Mouse (Mus musculus): ENCODE results near the gene Dcaf15.

Dcaf15 gene

DNA sequence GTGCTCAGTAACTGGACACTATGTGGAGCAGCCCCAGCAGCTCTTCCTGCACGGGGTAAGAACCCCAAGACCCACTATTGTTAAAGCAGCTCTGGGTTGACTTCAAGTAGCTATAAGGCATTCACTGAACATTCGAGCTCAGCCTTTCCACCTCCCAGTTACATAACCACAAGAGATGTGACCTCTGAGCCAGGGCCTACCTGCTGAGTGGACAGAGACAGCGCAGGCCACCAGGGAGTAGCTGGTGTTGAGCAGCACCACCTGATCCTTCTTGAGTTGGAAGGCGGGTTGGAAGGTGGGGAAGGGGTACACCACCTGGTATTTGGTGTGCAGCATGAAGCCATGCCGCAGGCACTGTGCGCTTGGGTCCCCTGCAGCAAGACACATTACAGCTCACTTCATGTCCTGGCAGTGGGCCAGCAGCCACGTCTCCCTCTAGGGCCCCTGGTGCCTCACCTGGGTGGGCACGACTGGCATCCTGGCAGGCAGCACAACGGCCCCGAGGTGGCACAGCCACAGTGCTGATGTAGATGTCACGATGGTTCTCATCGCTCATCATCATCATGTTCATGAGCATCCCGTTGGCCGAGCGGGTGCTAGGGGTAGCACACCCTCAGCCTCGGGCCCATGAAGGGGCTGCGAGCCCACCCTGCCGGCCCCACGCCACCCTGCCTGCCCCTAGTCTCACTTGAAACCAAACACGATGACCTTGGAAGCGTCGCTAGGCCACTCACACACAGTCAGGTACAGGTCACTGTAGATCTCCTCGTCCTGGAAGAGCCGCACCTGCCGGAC lies 2.9 kb downstream of the Dcaf15 start:
- no peak for DNase-seq (ENCODE audit: low read depth, low spot score)

DNA sequence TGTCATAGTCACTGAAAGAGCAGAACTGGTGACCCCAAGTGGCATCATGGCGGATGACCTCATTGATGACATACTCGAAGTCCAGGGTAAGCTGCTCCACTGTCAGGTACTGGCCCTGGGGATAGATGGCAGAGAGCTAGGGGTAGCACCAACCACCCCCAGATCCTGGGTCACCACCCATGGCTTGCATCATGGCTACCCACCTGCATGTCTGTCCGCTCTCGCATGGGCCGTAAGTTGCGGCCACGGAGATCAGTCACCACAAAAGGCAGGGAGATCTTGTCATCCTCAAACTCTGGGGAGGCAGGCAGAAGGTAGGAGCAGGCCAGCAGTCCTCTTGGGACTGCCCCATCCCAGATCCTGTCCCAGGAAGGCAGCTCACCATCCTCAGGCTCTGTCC lies 6.2 kb downstream of the Dcaf15 start:
- no peak for DNase-seq (ENCODE audit: low read depth, low spot score)

DNA sequence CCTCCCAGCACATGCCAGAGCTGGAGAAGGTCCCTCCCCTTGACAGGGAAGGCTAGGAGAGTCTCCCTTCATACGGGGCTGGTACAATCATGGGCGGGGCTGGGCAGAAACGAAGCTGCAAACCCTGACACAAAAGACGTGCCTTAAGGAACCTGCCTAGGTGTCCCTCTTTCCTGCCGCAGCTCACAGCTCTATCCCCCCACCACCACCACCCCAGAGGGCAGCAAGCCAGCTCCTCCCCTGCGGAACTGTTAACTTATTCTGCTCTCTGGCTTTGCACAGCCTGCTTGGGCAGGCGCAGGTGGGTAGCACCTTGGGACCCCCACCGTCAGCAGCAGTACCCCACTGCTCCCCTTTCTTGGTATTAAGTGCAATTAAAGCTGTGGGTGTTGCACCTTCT lies 8.5 kb downstream of the Dcaf15 start:
- no peak for DNase-seq (ENCODE audit: low read depth, low spot score)

DNA sequence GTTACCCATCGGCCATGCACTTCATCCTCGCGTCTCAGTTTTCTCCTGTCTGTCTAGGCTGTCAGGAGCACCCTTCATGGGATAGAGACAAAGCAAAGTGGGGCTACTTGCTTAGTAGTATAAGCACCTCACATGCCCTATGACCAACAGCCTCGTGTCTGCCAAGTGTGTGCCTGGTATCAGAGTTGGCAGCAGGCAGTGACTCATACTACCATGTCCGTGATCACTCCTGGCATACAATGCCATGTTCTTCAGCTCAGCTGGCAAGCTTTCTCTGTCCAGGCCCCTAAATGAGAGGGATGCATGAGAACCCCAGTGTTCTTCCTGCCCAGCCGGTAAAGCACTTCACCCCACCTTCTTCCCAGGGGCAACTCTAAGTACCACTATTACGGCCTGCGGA lies 14.0 kb downstream of the Dcaf15 start:
- DNase-seq (ENCODE audit: low read depth, low spot score) = no peak

DNA sequence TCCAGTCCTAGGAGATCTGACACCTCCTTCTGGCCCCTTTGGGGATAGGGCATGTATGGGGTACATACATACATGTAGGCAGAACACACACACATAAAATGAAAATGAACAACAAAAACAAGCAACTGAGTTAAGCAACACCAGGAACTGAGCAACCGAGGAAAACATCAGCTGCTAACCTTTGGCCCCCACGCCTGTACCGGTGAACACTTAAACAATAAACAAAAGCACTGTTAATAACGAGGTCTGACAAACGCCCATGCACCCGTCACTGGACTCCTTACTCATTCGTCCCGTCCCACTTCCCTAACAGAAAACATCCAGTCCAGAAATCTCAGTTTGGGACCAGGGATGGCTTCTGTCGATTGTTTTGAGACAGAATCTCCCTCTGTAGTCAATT lies 15.3 kb downstream of the Dcaf15 start:
- DNase-seq (ENCODE audit: low read depth, low spot score) = no peak

DNA sequence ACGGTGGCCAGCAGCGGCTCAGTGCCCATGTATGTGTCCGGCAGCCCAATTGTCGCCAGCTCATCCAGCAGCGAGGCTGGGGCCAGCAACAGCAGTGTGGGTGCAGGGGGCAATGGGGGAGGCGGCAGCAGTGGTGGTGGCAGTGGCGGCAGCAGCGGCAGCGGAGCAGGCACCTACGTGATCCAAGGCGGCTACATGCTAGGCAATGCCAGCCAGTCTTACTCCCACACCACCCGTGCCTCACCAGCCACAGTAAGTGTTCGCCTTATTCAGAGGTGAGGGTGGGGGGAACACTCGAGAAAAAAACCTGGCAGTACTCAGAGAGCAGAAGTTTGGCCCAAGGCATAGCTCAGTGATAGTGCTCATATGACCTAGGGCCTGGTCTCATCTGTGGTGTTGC lies 16.7 kb downstream of the Dcaf15 start:
- DNase-seq (ENCODE audit: low read depth, low spot score) = no peak

DNA sequence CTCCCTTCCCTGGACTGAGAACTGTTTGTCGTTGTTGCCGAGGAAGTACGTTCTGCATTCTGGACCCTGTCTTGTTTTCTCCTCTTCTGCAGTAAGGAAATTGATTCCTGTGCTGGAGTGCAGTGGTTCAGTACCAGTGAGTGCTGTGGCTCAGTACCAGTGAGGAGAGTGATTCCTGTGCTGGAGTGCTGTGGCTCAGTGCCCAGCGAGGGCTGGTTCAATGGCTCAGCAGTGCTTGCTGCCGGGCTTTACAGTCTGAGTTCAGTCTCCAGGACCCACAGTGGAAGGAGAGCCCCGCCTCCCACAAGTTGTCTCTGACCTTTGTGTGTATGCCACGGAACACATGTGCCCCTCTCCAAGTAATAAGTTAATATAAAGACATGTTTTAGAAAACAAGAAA lies 17.4 kb downstream of the Dcaf15 start:
- DNase-seq (ENCODE audit: low read depth, low spot score) = no peak

DNA sequence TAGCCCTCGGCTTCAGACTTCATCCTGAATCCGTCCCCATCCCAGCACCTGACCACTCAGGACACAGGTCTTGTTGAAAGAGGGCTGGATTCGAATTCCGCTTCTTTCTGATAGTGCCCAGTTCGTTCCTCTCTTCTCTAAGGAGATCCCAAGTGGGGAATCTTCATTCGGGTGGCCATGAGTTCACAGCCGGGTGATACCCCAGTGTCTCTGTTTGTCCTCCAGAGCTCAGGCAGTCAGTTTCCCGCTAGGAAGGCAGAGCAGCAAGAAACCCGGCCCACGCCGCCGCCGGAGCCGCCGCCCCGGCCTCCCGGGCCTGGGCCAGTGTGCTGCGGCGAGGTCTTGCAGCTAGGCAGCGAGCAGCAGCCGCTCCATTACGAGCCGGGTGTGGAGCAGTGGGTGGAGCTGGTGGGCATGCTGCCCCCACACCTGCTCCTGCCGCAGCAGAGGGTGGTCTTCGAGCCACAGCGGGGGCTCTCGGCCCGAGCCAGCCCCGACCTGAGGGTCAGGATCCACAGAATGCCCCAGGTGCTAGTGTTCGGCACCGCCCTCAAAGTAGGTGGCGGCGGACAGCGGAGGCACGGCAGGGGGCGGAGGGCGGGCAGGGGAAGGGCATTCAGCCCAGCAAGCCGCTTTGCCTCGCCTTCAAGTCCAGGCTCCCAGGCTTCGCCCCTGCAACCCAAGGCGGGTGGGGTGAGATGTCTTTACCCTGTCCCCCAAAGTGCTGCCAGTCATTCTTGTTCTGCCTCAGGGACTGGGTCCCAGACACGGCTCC lies 20.0 kb downstream of the Dcaf15 start:
- DNase-seq (ENCODE audit: low read depth, low spot score) = no peak

DNA sequence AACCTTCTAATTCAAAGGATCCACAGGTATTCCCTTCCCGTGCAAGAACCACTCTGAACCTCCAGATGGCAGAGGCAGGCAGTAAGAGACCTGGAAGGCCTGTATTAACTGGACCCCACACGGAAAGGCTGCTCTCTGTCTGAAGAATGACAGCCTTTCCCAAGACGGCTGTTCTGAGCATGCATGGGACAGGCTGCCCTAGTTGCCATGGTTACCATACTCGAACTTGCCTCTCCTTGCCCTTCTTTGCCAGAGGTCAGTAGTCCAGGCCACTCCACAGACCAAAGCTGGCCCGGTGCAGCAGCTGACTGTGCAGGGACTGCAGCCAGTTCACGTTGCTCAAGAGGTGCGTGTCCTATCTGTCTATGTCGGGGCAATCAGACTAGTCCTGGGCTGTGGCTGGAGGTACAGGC lies 20.7 kb downstream of the Dcaf15 start:
- DNase-seq (ENCODE audit: low read depth, low spot score) = no peak

DNA sequence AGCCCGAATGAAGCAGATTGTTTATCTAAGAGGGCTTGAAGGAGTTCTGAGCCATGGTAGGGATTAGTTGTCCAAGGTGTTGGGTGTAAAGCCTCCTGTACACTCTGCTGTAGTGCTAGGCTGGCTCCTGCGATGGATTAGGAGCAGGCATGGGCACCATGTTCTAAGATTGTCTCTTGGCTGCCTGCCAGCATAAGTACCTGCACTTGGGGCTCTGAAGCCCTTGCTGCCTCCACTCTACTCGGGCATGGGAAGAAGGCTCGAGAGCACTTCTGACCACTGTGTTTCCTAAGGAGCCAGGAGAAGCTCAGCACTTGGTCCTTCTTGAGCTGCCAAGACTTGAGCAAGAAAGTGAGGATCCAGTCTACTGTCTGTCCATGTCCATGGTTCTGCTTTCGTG lies 25.4 kb downstream of the Dcaf15 start:
- DNase-seq (ENCODE audit: low read depth, low spot score) = no peak

DNA sequence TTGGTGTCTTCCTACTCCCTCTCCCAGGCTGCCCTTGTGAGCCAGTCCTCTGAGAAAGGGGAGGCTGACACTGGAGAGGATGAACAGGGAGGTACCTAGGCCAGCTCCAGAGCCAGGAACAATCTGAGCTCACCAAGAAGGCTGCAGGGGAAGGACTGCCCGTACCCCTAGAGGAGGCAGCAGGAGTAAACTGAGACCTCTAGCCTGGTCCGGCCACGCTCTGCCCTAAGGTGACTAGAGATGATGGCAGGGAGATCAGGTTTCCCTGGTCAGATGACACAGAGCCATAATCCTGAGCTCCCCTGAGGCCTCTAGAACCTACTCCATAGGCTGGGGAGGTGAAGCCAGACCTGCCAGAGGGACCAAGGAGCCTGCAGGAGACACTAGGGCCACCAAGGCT lies 27.7 kb downstream of the Dcaf15 start:
- no peak for DNase-seq (ENCODE audit: low read depth, low spot score)

DNA sequence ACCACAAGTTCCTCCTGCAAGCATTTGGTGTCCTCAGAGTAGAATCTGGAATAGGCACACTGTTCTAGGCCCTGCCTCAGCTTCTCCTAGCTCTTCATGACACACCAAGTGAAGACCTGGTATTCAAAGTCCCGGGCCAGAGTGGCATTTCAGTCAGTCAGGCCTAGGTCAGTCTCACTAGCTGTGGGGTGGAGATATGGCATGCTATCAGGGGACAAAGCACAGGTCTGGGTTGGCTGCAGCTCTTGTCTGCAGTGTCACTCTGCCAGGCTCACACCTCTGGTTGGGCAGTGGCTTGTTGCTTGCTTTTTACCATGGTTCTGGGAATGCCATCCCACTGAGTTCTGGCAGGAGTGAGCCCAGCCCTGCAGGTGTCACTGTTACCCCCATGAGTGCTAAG lies 28.2 kb downstream of the Dcaf15 start:
- DNase-seq (ENCODE audit: low read depth, low spot score) = no peak

DNA sequence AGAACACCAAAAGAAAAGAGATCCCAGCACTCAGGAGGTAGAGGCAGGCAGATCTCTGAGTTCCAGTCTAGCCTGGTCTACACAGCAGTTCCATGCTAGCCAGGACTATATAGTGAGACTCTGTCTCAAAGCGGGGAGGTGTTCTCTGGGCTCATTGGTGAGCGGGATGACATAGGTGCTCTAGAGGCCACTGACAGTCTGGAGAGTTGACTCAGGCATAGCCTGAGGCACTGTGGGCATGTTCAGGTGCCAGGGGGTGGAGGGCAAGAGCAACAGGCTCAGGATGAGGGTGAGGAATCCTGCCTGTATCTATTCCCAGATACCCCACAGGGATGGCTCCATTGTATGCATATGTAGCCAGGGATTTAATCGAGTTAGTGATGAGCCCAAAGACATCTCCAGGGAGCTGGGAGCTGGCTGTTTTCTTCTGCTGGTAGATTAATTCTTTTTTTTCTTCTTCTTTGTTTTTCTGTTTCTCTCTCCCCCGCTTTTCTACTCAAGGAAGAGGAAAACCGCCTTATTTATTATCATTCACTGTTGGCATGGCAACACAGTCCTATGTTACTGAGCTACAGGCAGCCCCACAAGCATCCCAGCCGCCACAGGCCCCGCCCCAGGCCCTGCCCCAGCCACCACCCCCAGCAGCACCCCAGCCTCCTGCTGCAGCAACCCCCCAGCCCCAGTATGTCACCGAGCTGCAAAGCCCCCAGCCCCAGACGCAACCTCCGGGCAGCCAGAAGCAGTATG lies 31.2 kb downstream of the Dcaf15 start:
- DNase-seq (ENCODE audit: low read depth, low spot score) = no peak

DNA sequence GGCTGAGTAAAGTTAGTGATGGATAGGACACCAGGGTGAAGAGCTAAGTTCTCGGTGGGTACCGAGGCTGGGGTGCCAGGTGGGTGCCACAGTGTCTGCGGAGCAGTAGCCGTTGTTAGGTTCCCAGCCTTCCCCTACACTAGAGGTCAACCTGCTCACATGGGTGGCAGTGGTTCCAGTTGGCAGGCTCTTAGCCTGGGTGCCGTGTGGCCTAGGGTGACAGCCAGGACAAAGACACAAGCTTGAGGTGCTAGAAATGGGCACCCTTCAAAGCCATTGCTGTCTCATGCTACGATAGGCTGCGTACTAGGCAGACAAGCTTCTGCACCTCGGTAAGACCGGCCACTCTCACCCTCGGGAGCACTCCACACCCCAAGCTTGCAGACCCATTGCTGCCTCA lies 32.2 kb downstream of the Dcaf15 start:
- no peak for DNase-seq (ENCODE audit: low read depth, low spot score)

DNA sequence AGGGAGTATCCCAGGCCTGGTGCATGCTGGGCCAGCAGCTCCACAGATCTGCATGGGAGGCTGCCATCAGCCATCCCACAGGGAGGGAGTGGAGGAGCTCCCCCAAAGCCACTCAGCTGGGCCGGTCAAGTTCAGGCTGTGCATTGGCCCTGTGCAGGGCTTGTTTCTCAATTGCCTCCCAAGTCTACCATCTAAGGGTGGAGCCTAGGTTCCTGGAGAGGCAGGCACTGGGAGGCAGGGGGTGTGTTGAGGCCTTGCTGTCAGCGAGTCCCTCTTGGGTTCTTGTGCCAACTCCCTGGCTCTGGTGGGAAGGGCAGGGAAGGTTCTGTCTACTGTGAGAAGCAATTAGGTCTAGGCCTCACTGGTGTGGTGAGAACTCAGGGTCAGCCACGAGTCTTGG lies 32.6 kb downstream of the Dcaf15 start:
- DNase-seq (ENCODE audit: low read depth, low spot score) = no peak

DNA sequence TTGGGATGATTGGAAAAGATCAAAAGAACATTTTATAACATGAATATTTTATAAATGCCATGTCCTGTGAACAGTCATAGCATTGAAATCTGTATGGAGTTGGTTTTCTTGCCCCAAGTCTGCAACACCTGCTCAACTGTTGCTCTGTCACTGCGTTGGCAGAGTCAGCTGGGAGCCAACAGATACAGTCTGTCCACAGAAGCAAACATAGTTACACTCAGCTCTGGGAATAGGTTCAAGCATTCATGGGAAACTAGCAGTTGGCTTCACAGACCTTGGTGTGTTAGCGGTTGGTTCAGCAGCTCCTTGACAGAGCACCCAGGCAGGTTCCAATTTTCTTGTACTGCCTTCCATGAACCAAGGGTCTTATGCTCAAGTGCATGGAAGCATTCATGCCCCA lies 33.9 kb downstream of the Dcaf15 start:
- DNase-seq (ENCODE audit: low read depth, low spot score) = no peak

DNA sequence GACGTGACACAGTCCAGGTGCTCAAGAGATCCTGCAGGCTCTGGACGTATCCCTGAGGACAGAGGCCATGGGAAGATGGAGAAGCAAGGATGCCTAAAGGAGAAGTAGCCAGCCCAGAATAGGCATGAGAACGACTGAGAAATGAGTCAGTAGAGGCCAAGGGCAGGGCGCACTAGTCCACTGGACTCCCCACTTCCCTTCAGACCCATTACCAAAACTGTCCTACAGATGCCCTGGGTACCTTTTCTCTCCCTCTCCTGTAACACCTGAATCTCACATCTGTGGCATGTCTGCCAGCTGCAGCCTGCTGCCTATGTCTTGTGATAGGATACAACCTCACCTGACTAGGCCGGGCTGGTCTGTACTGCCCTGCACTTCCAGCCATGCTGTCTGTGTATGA lies 34.3 kb downstream of the Dcaf15 start:
- no peak for DNase-seq (ENCODE audit: low read depth, low spot score)

DNA sequence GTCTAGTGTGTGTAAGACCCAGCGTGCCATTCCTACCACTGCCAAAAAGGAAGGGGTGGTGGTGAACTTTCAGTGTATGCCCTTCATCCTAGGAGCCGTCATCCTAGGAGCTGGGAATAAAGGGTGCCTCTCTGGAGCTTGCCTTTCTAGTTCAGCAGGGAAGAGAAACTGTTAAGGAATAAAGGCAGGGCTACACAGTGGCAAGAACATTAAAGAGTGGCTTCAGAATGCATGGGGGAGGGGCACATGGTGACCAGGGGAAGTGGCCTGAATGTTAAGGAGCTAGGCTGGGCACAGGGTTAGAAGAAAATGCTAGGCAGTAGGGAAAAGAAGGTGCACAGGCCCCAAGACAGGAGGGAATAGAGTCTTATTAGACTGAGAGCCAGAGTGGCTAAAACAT lies 34.8 kb downstream of the Dcaf15 start:
- DNase-seq (ENCODE audit: low read depth, low spot score) = no peak

DNA sequence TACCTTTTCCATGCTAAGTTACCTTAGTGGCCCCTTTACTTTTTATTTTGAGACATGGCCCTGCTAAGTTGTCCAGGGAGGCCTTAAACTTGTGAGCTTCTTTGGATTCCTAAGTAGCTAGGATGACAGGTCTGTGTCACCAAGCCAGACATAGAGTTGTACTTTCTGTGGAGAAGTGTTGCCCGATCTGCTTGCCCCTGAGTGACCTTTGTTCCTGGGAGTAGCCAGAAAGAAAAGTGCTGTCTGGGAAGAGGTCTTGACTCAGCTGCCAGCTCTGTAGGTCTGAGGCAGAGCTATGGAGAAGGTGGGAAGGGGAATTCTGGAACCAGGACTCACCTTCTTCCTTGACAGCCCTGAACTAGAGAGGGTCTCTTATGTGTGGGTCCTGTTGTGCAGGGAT lies 35.4 kb downstream of the Dcaf15 start:
- no peak for DNase-seq (ENCODE audit: low read depth, low spot score)

DNA sequence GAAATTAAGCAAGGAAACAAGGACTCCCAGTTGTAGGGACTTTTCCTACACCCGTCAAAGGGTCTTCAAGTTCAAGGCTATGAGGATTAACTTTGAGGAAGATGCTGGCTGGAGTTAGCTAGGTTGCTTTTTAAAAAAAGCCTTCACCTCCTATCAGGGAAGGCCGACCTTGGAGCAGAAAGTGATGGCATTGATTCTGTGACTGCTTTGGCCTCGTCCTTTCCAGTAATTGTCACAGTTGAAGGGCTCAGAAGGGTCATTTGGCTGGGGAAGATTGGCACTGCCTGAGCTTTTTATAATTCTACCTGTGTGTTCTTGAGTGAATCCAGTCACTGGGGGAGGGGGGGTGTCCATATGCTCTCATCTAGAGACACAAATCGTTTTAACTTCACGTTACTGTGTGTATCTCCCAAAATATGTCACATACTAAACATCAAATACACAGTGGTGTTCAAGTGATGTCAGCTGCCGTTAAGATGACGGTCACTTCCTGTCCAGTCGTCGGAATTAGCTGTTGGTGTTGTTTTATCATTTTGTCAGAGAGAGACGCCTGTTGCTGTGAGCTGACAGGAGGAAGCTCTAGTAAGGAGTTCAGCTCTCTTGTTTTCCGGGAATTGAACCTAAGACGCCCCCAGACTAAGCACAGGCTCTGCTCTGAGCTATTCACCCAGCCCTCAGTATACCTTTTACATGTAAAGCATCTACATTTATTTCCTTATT lies 36.1 kb downstream of the Dcaf15 start:
- DNase-seq (ENCODE audit: low read depth, low spot score) = no peak

DNA sequence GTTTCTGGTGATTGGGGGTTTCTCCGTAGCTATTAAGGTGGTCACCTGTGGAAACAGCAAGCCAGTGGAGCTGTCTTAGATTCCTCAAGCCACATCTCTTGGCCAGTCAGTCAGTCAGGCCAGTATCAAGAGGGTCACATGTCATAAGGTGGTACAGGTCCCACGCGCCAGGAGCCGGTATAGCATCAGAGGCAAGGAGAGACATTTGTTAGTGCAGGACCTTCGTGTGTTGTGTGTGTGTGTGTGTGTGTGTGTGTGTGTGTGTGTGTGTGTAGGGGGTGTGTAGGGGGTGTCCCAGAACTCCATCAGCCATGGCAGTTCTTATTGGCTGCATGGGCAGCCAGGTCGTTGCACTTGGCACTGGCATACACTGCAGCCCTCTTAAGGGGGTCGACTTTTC lies 36.7 kb downstream of the Dcaf15 start:
- no peak for DNase-seq (ENCODE audit: low read depth, low spot score)

DNA sequence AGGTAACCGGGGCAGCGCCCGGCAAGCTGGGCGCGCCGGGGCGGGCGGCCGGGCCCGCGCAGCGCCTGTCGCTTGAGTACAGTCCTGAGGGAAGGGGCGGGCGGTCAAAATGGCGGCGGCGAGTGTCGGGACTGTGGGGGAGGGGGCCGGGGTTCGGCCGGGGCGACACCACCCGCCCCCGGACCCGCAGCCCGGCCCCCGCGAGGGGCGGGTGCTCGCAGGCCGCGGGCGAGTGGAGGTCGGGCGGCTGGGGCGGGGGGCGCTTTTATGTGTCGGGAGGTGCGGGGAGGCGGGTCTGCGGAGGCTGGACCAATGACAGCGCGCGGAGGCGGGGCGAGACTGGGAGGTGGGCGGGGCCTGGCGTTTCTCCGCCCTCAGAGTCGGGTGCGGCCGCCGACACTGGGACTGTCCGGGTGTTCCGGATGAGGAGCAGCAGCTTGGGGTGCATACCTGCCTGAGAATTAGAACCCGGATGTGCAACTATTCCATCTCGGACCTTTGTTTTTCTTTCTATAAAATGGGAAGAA lies 37.5 kb downstream of the Dcaf15 start:
- peak; percentile 77 for DNase-seq (ENCODE audit: low read depth, low spot score)
